Comparison of ENCODE assay signal across 8 mouse cellular contexts in genomic region chr1:64738661-64739082, GRCm38 (mm10). TPM values are rescaled to one million over a fixed set of nuclear protein-coding genes. Genes with fewer than 3 reads are reported as not detected.
DNase-seq lines count a peak whose midpoint lies in the region; ATAC-seq and TF ChIP-seq lines count a peak whose summit lies in the region.

No protein-coding gene starts in this region.

- peak; percentile 52 for DNase-seq in CD4-positive helper T cell, adult 2 months (ENCODE audit: low read depth, low spot score)
- DNase-seq in Muller cell, postnatal 12 days (ENCODE audit: inconsistent ontology term), result peak; percentile 95
- peak; percentile 62 for DNase-seq in embryonic facial prominence, embryonic 14.5 days (ENCODE audit: low spot score)
- peak; percentile 81 for DNase-seq in liver
- DNase-seq in thymus, postnatal 4 days, result peak; percentile 58
- no peak for DNase-seq in left cerebral cortex, adult 9 months (ENCODE audit: low spot score in 2 of 2)

- no peak overlapping the region for H3K27ac ChIP-seq in embryonic facial prominence, embryonic 14.5 days (replicated peaks; ENCODE audit: low read depth, low read length)
- no peak overlapping the region for H3K27ac ChIP-seq in hindbrain, embryonic 13.5 days

- H3K4me2 ChIP-seq in embryonic facial prominence, embryonic 14.5 days (ENCODE audit: low read depth, low read length), result peak overlapping the region; percentile 97
- peak overlapping the region; percentile 98 for H3K4me2 ChIP-seq in hindbrain, embryonic 13.5 days
- H3K4me2 ChIP-seq in myocyte (ENCODE audit: low read depth), result peak overlapping the region; percentile 100

- H3K79me2 ChIP-seq in myocyte (ENCODE audit: control insufficient read depth, insufficient read depth), result no peaks in the 10 kb centered on the region

- peak overlapping the region; percentile 51; the same call in 1 of the 2 replicates for H3K9ac ChIP-seq in embryonic facial prominence, embryonic 14.5 days (ENCODE audit: low read depth, low read length)
- H3K9ac ChIP-seq in hindbrain, embryonic 13.5 days, result no peak overlapping the region

- H3ac ChIP-seq in myocyte (ENCODE audit: control insufficient read depth, insufficient read length), result no peak overlapping the region

- TF ChIP-seq POLR2A in myocyte (IDR thresholded peaks at IDR 0.05; ENCODE audit: insufficient read length, low read depth), result no peak

- H3K4me3 ChIP-seq in embryonic facial prominence, embryonic 14.5 days (ENCODE audit: low read depth, low read length), result peak overlapping the region; percentile 70
- peak overlapping the region; percentile 62 for H3K4me3 ChIP-seq in hindbrain, embryonic 13.5 days
- peak overlapping the region; percentile 61 for H3K4me3 ChIP-seq in myocyte

- no peak for ATAC-seq in embryonic facial prominence, embryonic 14.5 days (ENCODE audit: low read depth)
- ATAC-seq in hindbrain, embryonic 13.5 days (ENCODE audit: low FRiP score), result no peak

- no peaks in the 10 kb centered on the region for H3K9me3 ChIP-seq in embryonic facial prominence, embryonic 14.5 days (ENCODE audit: control insufficient read depth, low read length)
- H3K9me3 ChIP-seq in hindbrain, embryonic 13.5 days, result no peaks in the 10 kb centered on the region

- H3K36me3 ChIP-seq in embryonic facial prominence, embryonic 14.5 days (ENCODE audit: control insufficient read depth, insufficient read depth, low read length), result 0 out of 2 replicates have a peak, but pooled peaks cover 5% of the 10 kb centered on the region
- no peaks in the 10 kb centered on the region for H3K36me3 ChIP-seq in hindbrain, embryonic 13.5 days
- no peaks in the 10 kb centered on the region for H3K36me3 ChIP-seq in myocyte (ENCODE audit: control insufficient read depth, insufficient read depth)

- peaks cover 34% of the 10 kb centered on the region for H3K27me3 ChIP-seq in embryonic facial prominence, embryonic 14.5 days (replicated peaks; ENCODE audit: control insufficient read depth, insufficient read depth, low read length)
- H3K27me3 ChIP-seq in hindbrain, embryonic 13.5 days, result peaks cover 62% of the 10 kb centered on the region
- no peaks in the 10 kb centered on the region for H3K27me3 ChIP-seq in myocyte (ENCODE audit: control insufficient read depth, insufficient read depth, insufficient read length)

- H3K4me1 ChIP-seq in embryonic facial prominence, embryonic 14.5 days (ENCODE audit: control insufficient read depth, insufficient read depth, low read length), result peaks cover 23% of the 10 kb centered on the region; the same call in 1 of the 2 replicates
- H3K4me1 ChIP-seq in hindbrain, embryonic 13.5 days (replicated peaks), result peaks cover 46% of the 10 kb centered on the region

- WGBS in embryonic facial prominence, embryonic 14.5 days, result 2% methylated on average over 14 of the region's 14 CpGs
- under 1% methylated on average over 14 of the region's 14 CpGs for WGBS in hindbrain, embryonic 13.5 days

TF ChIP-seq in myocyte, 11 proteins besides CTCF, POLR2A, EP300 and RAD21:
- no peak for TF ChIP-seq MAX (IDR thresholded peaks at IDR 0.05; ENCODE audit: low read depth)
- TF ChIP-seq MYOG (IDR thresholded peaks at IDR 0.05; ENCODE audit: control insufficient read depth in 1 of 3, insufficient read depth in 1 of 3, insufficient read length in 2 of 3, low read depth in 2 of 3), result no peak
- no peak for TF ChIP-seq TCF3 (IDR thresholded peaks at IDR 0.05; ENCODE audit: insufficient read length, low read depth)
- TF ChIP-seq E2F4 (IDR thresholded peaks at IDR 0.05; ENCODE audit: insufficient read depth), result no peak
- no peak for TF ChIP-seq TCF12 (IDR thresholded peaks at IDR 0.05; ENCODE audit: insufficient read depth, poor library complexity, severe bottlenecking)
- no peak for TF ChIP-seq SRF (IDR thresholded peaks at IDR 0.05; ENCODE audit: control insufficient read depth, insufficient read length, low read depth)
- TF ChIP-seq MYOD1 (IDR thresholded peaks at IDR 0.05; ENCODE audit: control insufficient read depth in 1 of 3, insufficient read length in 2 of 3, low read depth in 2 of 3), result no peak
- no peak for TF ChIP-seq POLR2AphosphoS2 (IDR thresholded peaks at IDR 0.05; ENCODE audit: insufficient read length, low read depth)
- TF ChIP-seq USF1 (IDR thresholded peaks at IDR 0.05; ENCODE audit: low read depth), result no peak
- no peak for TF ChIP-seq REST (IDR thresholded peaks at IDR 0.05; ENCODE audit: insufficient read depth, insufficient read length)
- no peak for TF ChIP-seq CEBPB (IDR thresholded peaks at IDR 0.05; ENCODE audit: insufficient read depth, poor library complexity, severe bottlenecking)

RNA-seq across cellular contexts. Expression of gene Fzd5, which starts 1.1 kb away (rescaled TPM):
- 2.6 and 2.8 TPM in 2 replicates for polyA plus RNA-seq in embryonic facial prominence, embryonic 14.5 days (2014; fragmentation: Nextera tagmentation; extraction: Ambion mirVana)
- 0.21 and 0.27 TPM in 2 replicates for polyA plus RNA-seq in hindbrain, embryonic 13.5 days (2015; fragmentation: Nextera tagmentation; extraction: Ambion mirVana)
- 2.1 TPM for polyA plus RNA-seq in myocyte (2012; fragmentation: generic; extraction: Trizol)

RNA-seq across cellular contexts. Expression of gene Ccnyl1, which starts 48.4 kb away (rescaled TPM):
- 8.3 and 8.4 TPM in 2 replicates for polyA plus RNA-seq in embryonic facial prominence, embryonic 14.5 days (2014; fragmentation: Nextera tagmentation; extraction: Ambion mirVana)
- 5.0 and 5.3 TPM in 2 replicates for polyA plus RNA-seq in hindbrain, embryonic 13.5 days (2015; fragmentation: Nextera tagmentation; extraction: Ambion mirVana)
- 16.0 TPM for polyA plus RNA-seq in myocyte (2012; fragmentation: generic; extraction: Trizol)

Comparison
In these comparisons a context has a peak if more than half of its experiments do, and no peak if none do; other contexts are left out.
1. DNase-seq: peak in CD4-positive helper T cell, adult 2 months (single experiment), Muller cell, postnatal 12 days (single experiment), embryonic facial prominence, embryonic 14.5 days (single experiment), liver (single experiment) and thymus, postnatal 4 days (single experiment); none in left cerebral cortex, adult 9 months (0 of 2).
2. Peak in every context shown above with its lines, with median percentiles within 50 percentile points of each other: H3K4me2 ChIP-seq and H3K4me3 ChIP-seq.